In genomic region chr13:71121484-71121883, GRCm38 (mm10) we compare ENCODE assay signal across 12 mouse cellular contexts.
DNase-seq lines count a peak whose midpoint lies in the region; ATAC-seq and TF ChIP-seq lines count a peak whose summit lies in the region.
"Had no signal": no experiment of that assay in that cellular context is flagged by ENCODE, and none has a peak within 500 bp of the region (broad histone marks: within the 10 kb centered on the region; RNA-seq: fewer than 3 reads in every experiment).

No protein-coding gene starts in this region.

- ATAC-seq in liver, embryonic 11.5 days (replicated peaks; ENCODE audit: low FRiP score) = no peak
- no peak for ATAC-seq in limb, embryonic 14.5 days (ENCODE audit: low FRiP score, low read depth)
- ATAC-seq: forebrain, postnatal 0 days; midbrain, embryonic 13.5 days had no signal

- no peaks in the 10 kb centered on the region for H3K36me3 ChIP-seq in heart, embryonic 10.5 days
- no peaks in the 10 kb centered on the region for H3K36me3 ChIP-seq in liver, embryonic 11.5 days (ENCODE audit: control insufficient read depth, insufficient read depth, low read length)
- H3K36me3 ChIP-seq in limb, embryonic 14.5 days (ENCODE audit: control insufficient read depth, insufficient read depth, low read length) = no peaks in the 10 kb centered on the region
- H3K36me3 ChIP-seq: midbrain, embryonic 13.5 days; stomach, embryonic 15.5 days had no signal

- no peak overlapping the region for H3K4me2 ChIP-seq in liver, embryonic 11.5 days
- no peak overlapping the region for H3K4me2 ChIP-seq in limb, embryonic 14.5 days (replicated peaks; ENCODE audit: low read depth, low read length, severe bottlenecking)
- H3K4me2 ChIP-seq: midbrain, embryonic 13.5 days; stomach, embryonic 15.5 days had no signal

- TF ChIP-seq POLR2A in limb, embryonic 14.5 days (IDR thresholded peaks at IDR 0.05; ENCODE audit: borderline replicate concordance, extremely low read depth, insufficient read depth, insufficient read length) = no peak

- no peaks in the 10 kb centered on the region for H3K4me1 ChIP-seq in heart, embryonic 10.5 days
- H3K4me1 ChIP-seq in liver, embryonic 11.5 days (replicated peaks; ENCODE audit: control insufficient read depth, insufficient read depth, low read length) = no peaks in the 10 kb centered on the region
- no peaks in the 10 kb centered on the region for H3K4me1 ChIP-seq in limb, embryonic 14.5 days (ENCODE audit: control insufficient read depth, insufficient read depth, low read length)
- H3K4me1 ChIP-seq: midbrain, embryonic 13.5 days; stomach, embryonic 15.5 days had no signal

- no peaks in the 10 kb centered on the region for H3K27me3 ChIP-seq in heart, embryonic 10.5 days (ENCODE audit: insufficient read depth, poor library complexity, severe bottlenecking)
- H3K27me3 ChIP-seq in liver, embryonic 11.5 days (replicated peaks; ENCODE audit: control insufficient read depth, insufficient read depth, low read length) = no peaks in the 10 kb centered on the region
- H3K27me3 ChIP-seq in limb, embryonic 14.5 days (ENCODE audit: control insufficient read depth, insufficient read depth, low read length) = no peaks in the 10 kb centered on the region
- H3K27me3 ChIP-seq: stomach, embryonic 15.5 days had no signal

- no peak overlapping the region for H3K9ac ChIP-seq in liver, embryonic 11.5 days (ENCODE audit: low read depth, low read length)
- H3K9ac ChIP-seq in limb, embryonic 14.5 days (ENCODE audit: low read depth, low read length, severe bottlenecking) = no peak overlapping the region
- H3K9ac ChIP-seq: forebrain, postnatal 0 days; midbrain, embryonic 13.5 days; stomach, embryonic 15.5 days had no signal

- H3K27ac ChIP-seq in heart, embryonic 10.5 days = no peak overlapping the region
- no peak overlapping the region for H3K27ac ChIP-seq in liver, embryonic 11.5 days (ENCODE audit: low read depth, low read length)
- no peak overlapping the region for H3K27ac ChIP-seq in limb, embryonic 14.5 days (replicated peaks; ENCODE audit: low read depth, low read length)
- H3K27ac ChIP-seq: midbrain, embryonic 13.5 days; stomach, embryonic 15.5 days had no signal

- DNase-seq in heart, embryonic 10.5 days (ENCODE audit: low spot score) = peak; percentile 85
- DNase-seq in heart, adult 9 months (ENCODE audit: low spot score in 2 of 2) = no peak
- peak; percentile 9 for DNase-seq in liver
- DNase-seq in liver, embryonic 11.5 days (ENCODE audit: low spot score) = no peak
- peak; percentile 45 for DNase-seq in R1 (ENCODE audit: low read depth, low spot score)
- DNase-seq in limb, embryonic 14.5 days (ENCODE audit: low spot score) = peak; percentile 86
- no peak for DNase-seq in thymus, postnatal 4 days
- no peak for DNase-seq in spleen, adult 12 weeks (ENCODE audit: low spot score)
- DNase-seq: cerebellum, postnatal 36 days; forebrain, postnatal 0 days had no signal

- H3K4me3 ChIP-seq in heart, embryonic 10.5 days = no peak overlapping the region
- no peak overlapping the region for H3K4me3 ChIP-seq in liver, embryonic 11.5 days (ENCODE audit: low read depth, low read length)
- H3K4me3 ChIP-seq in limb, embryonic 14.5 days (replicated peaks; ENCODE audit: low read length) = no peak overlapping the region
- H3K4me3 ChIP-seq: midbrain, embryonic 13.5 days; stomach, embryonic 15.5 days had no signal

- no peaks in the 10 kb centered on the region for H3K9me3 ChIP-seq in heart, embryonic 10.5 days
- H3K9me3 ChIP-seq in liver, embryonic 11.5 days (ENCODE audit: control insufficient read depth, low read length) = no peaks in the 10 kb centered on the region
- no peaks in the 10 kb centered on the region for H3K9me3 ChIP-seq in limb, embryonic 14.5 days (ENCODE audit: control insufficient read depth, low read length)
- H3K9me3 ChIP-seq: midbrain, embryonic 13.5 days; stomach, embryonic 15.5 days had no signal

- 6% methylated on average over 1 of the region's 1 CpGs for WGBS in heart, embryonic 10.5 days
- WGBS in liver, embryonic 11.5 days = 14% methylated on average over 1 of the region's 1 CpGs
- 5% methylated on average over 1 of the region's 1 CpGs for WGBS in limb, embryonic 14.5 days

Comparison
In these comparisons a context has a peak if more than half of its experiments do, and no peak if none do; other contexts are left out.
1. DNase-seq: peak in heart, embryonic 10.5 days (single experiment), liver (single experiment), R1 (single experiment) and limb, embryonic 14.5 days (single experiment); none in heart, adult 9 months (0 of 2), liver, embryonic 11.5 days (single experiment), thymus, postnatal 4 days (single experiment) and spleen, adult 12 weeks (single experiment).